Comparison of ENCODE assay signal across 9 mouse cellular contexts in the genomic region with DNA sequence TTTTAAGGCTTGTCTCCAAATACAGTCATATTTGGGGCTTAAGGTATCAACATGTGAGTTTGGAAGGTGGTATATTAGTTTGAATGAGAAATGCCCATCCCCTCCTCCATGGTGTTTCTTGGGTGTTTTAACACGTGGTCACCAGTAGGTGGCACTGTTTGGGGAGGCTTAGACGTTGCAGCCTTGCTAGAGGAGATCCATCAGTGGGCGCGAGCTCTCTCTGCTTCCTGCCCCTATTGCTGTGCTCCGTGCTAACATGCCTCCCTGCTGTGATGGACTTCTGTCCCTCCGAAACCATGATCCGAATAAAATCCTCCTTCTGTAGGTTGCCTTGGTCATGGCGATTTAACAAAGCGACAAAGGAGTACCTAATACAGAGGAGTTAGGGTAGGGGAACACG.
DNase-seq lines count a peak whose midpoint lies in the region; ATAC-seq and TF ChIP-seq lines count a peak whose summit lies in the region.
"Had no signal": no experiment of that assay in that cellular context is flagged by ENCODE, and none has a peak within 500 bp of the region (broad histone marks: within the 10 kb centered on the region; RNA-seq: fewer than 3 reads in every experiment).

No protein-coding gene starts in this region.

- no peak overlapping the region for H3K27ac ChIP-seq in lung, embryonic 14.5 days (ENCODE audit: low read depth)
- no peak overlapping the region for H3K27ac ChIP-seq in embryonic facial prominence, embryonic 10.5 days (replicated peaks)
- H3K27ac ChIP-seq: lung, embryonic 15.5 days had no signal

- no peaks in the 10 kb centered on the region for H3K9me3 ChIP-seq in lung, embryonic 14.5 days (ENCODE audit: low read depth, low read length)
- peaks cover under 1% of the 10 kb centered on the region; the same call in 1 of the 2 replicates for H3K9me3 ChIP-seq in embryonic facial prominence, embryonic 10.5 days
- H3K9me3 ChIP-seq: lung, embryonic 15.5 days had no signal

- H3K36me3 ChIP-seq in lung, embryonic 14.5 days (ENCODE audit: insufficient read depth), result no peaks in the 10 kb centered on the region
- no peaks in the 10 kb centered on the region for H3K36me3 ChIP-seq in embryonic facial prominence, embryonic 10.5 days (replicated peaks)
- H3K36me3 ChIP-seq: lung, embryonic 15.5 days had no signal

- no peaks in the 10 kb centered on the region for H3K4me1 ChIP-seq in lung, embryonic 14.5 days (ENCODE audit: insufficient read depth)
- H3K4me1 ChIP-seq in embryonic facial prominence, embryonic 10.5 days, result no peaks in the 10 kb centered on the region
- H3K4me1 ChIP-seq: lung, embryonic 15.5 days had no signal

- H3K4me3 ChIP-seq in lung, embryonic 14.5 days (ENCODE audit: low read depth, low read length), result no peak overlapping the region
- H3K4me3 ChIP-seq in embryonic facial prominence, embryonic 10.5 days, result peak overlapping the region; percentile 36
- H3K4me3 ChIP-seq: lung, embryonic 15.5 days had no signal

- peak; percentile 31 for DNase-seq in cerebellum, adult 11 months
- DNase-seq in cerebellum, adult 8-10 months, result no peak
- peak; percentile 55 for DNase-seq in lung, embryonic 14.5 days
- DNase-seq in lung, postnatal 36 days, result no peak
- DNase-seq in embryonic facial prominence, embryonic 10.5 days (ENCODE audit: low spot score), result peak; percentile 37
- peak; percentile 58 for DNase-seq in retina, embryonic 14.5 days (ENCODE audit: low spot score)
- no peak for DNase-seq in Muller cell, postnatal 12 days (ENCODE audit: inconsistent ontology term)
- DNase-seq in spleen, postnatal 14 days (ENCODE audit: low spot score in 2 of 2), result no peak

- H3K27me3 ChIP-seq in lung, embryonic 14.5 days (ENCODE audit: insufficient read depth, low read length), result no peaks in the 10 kb centered on the region
- H3K27me3 ChIP-seq in embryonic facial prominence, embryonic 10.5 days (replicated peaks; ENCODE audit: low read depth, poor library complexity, severe bottlenecking), result no peaks in the 10 kb centered on the region
- H3K27me3 ChIP-seq: lung, embryonic 15.5 days had no signal

- peak; percentile 76 for TF ChIP-seq CTCF in lung, embryonic 14.5 days (IDR thresholded peaks at IDR 0.05; ENCODE audit: low read depth)

- 32% methylated on average over 10 of the region's 10 CpGs for WGBS in lung, embryonic 14.5 days
- 36% methylated on average over 10 of the region's 10 CpGs for WGBS in embryonic facial prominence, embryonic 10.5 days

- no peak overlapping the region for H3K9ac ChIP-seq in lung, embryonic 14.5 days
- H3K9ac ChIP-seq: lung, embryonic 15.5 days had no signal

- ATAC-seq in lung, embryonic 14.5 days (ENCODE audit: insufficient read depth), result no peak

- no peak overlapping the region for H3K4me2 ChIP-seq in lung, embryonic 14.5 days
- H3K4me2 ChIP-seq: lung, embryonic 15.5 days had no signal

Comparison
In these comparisons a context has a peak if more than half of its experiments do, and no peak if none do; other contexts are left out.
1. DNase-seq: peak in cerebellum, adult 11 months (single experiment), lung, embryonic 14.5 days (single experiment), embryonic facial prominence, embryonic 10.5 days (single experiment) and retina, embryonic 14.5 days (single experiment); none in cerebellum, adult 8-10 months (single experiment), lung, postnatal 36 days (single experiment), Muller cell, postnatal 12 days (single experiment) and spleen, postnatal 14 days (0 of 2).